ENCODE assay signal across 8 mouse cellular contexts in the genomic region with DNA sequence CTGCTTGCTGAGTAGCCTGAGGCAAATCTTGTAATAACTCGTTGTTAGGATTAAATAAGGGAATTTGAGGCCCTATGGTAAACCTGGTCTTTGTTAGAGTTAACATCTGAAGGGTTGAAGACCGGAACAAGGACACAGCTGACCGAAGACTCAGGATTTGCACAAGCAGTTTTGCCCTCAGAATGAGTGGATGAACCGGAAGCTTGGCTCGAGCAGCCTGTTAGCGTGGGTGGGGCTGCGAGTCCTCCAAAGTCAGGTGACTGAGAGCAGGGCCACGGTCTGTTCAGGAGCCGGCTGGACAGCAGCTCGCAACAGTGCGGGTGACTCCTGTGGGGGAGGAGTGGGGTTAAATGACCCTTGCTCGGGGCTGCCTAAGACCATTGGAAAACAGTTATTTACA. TPM values are rescaled to one million over a fixed set of nuclear protein-coding genes. Genes with fewer than 3 reads are reported as not detected.
DNase-seq lines count a peak whose midpoint lies in the region; ATAC-seq and TF ChIP-seq lines count a peak whose summit lies in the region.

No protein-coding gene starts in this region.

- peaks cover 56% of the 10 kb centered on the region for H3K36me3 ChIP-seq in G1E (replicated peaks)
- H3K36me3 ChIP-seq in heart, embryonic 11.5 days (ENCODE audit: control insufficient read depth, insufficient read depth, low read length): peaks cover 23% of the 10 kb centered on the region
- peaks cover 35% of the 10 kb centered on the region for H3K36me3 ChIP-seq in kidney, embryonic 16.5 days (ENCODE audit: insufficient read depth, low read length)

- H3K9me3 ChIP-seq in G1E (replicated peaks): no peaks in the 10 kb centered on the region
- H3K9me3 ChIP-seq in heart, embryonic 11.5 days (replicated peaks; ENCODE audit: control insufficient read depth, low read length): no peaks in the 10 kb centered on the region
- no peaks in the 10 kb centered on the region for H3K9me3 ChIP-seq in kidney, embryonic 16.5 days (ENCODE audit: low read length)

- peak; percentile 59 for ATAC-seq in G1E (ENCODE audit: extremely low read depth, insufficient number of reproducible peaks, low FRiP score, poor library complexity, severe bottlenecking)
- no peak; the same call in 1 of the 2 replicates for ATAC-seq in heart, embryonic 11.5 days (replicated peaks; ENCODE audit: insufficient number of reproducible peaks, low FRiP score, low TSS enrichment)
- ATAC-seq in kidney, embryonic 16.5 days (ENCODE audit: low FRiP score, low TSS enrichment): peak; percentile 47
- ATAC-seq in granulocyte monocyte progenitor cell, adult 5-6 weeks (replicated peaks; ENCODE audit: poor library complexity, severe bottlenecking): no peak

- H3K27ac ChIP-seq in heart, embryonic 11.5 days (ENCODE audit: low read depth, low read length): peak overlapping the region; percentile 57; the same call in 1 of the 2 replicates
- peak overlapping the region; percentile 26; the same call in 1 of the 2 replicates for H3K27ac ChIP-seq in kidney, embryonic 16.5 days (ENCODE audit: low read length)

- H3K9ac ChIP-seq in heart, embryonic 11.5 days (ENCODE audit: low read depth, low read length): peak overlapping the region; percentile 52; the same call in 1 of the 2 replicates
- peak overlapping the region; percentile 50; the same call in 1 of the 2 replicates for H3K9ac ChIP-seq in kidney, embryonic 16.5 days (replicated peaks; ENCODE audit: low read length)

- H3K4me2 ChIP-seq in heart, embryonic 11.5 days: peak overlapping the region; percentile 86
- H3K4me2 ChIP-seq in kidney, embryonic 16.5 days (replicated peaks; ENCODE audit: low read depth, low read length): peak overlapping the region; percentile 43

- no peaks in the 10 kb centered on the region for H3K27me3 ChIP-seq in G1E (ENCODE audit: insufficient read depth, low read length)
- no peaks in the 10 kb centered on the region for H3K27me3 ChIP-seq in heart, embryonic 11.5 days (ENCODE audit: control insufficient read depth, insufficient read depth, low read length)
- H3K27me3 ChIP-seq in kidney, embryonic 16.5 days (ENCODE audit: insufficient read depth, low read length): no peaks in the 10 kb centered on the region

- peaks cover 41% of the 10 kb centered on the region for H3K4me1 ChIP-seq in G1E (ENCODE audit: insufficient read depth, low read depth, low read length)
- H3K4me1 ChIP-seq in heart, embryonic 11.5 days (ENCODE audit: control insufficient read depth, insufficient read depth, low read length): peaks cover 16% of the 10 kb centered on the region; the same call in 1 of the 2 replicates
- H3K4me1 ChIP-seq in kidney, embryonic 16.5 days (ENCODE audit: insufficient read depth, low read length): peaks cover 28% of the 10 kb centered on the region

- 51% methylated on average over 12 of the region's 12 CpGs for WGBS in heart, embryonic 11.5 days (ENCODE audit: insufficient replicate concordance)
- 23% methylated on average over 12 of the region's 12 CpGs for WGBS in kidney, embryonic 16.5 days

- TF ChIP-seq CTCF in G1E (IDR thresholded peaks at IDR 0.05; ENCODE audit: low read depth, low read length): no peak

- H3K4me3 ChIP-seq in G1E (ENCODE audit: low read depth, low read length): peak overlapping the region; percentile 60; the same call in 1 of the 2 replicates
- peak overlapping the region; percentile 98 for H3K4me3 ChIP-seq in heart, embryonic 11.5 days (ENCODE audit: low read depth, low read length)
- H3K4me3 ChIP-seq in kidney, embryonic 16.5 days (ENCODE audit: low read length): peak overlapping the region; percentile 1; the same call in 1 of the 2 replicates

- DNase-seq in G1E (ENCODE audit: low spot score) (peak; percentile 53), adipocyte (ENCODE audit: low spot score) (no peak)
- peak; percentile 83 for DNase-seq in adrenal gland, postnatal 14 days
- DNase-seq in lung, postnatal 10 days: peak; percentile 68
- no peak for DNase-seq in layer of hippocampus, postnatal 14 days (ENCODE audit: low spot score in 2 of 2)

RNA-seq across cellular contexts. Expression of gene Klhdc2, which starts 2.8 kb away (rescaled TPM):
- total RNA-seq in G1E (2014; fragmentation: Nextera tagmentation) (129 and 134 TPM in 2 replicates), G1E (2017) (127 and 141 TPM in 2 replicates)
- polyA plus RNA-seq in G1E (2012): 33.6 and 41.4 TPM in 2 replicates
- 55.6 and 67.7 TPM in 2 replicates for total RNA-seq in adrenal gland, postnatal 14 days (2021)
- 151 and 157 TPM in 2 replicates for polyA plus RNA-seq in heart, embryonic 11.5 days (2014; fragmentation: Nextera tagmentation; extraction: Ambion mirVana)
- polyA plus RNA-seq in kidney, embryonic 16.5 days (2015; fragmentation: Nextera tagmentation; extraction: Ambion mirVana): 139 and 142 TPM in 2 replicates
- 42.4 and 48.7 TPM in 2 replicates for total RNA-seq in granulocyte monocyte progenitor cell, adult 5-6 weeks (2014; fragmentation: Nextera tagmentation)
- total RNA-seq in granulocyte monocyte progenitor cell, adult 5-6 weeks (2017): 47.5 and 68.9 TPM in 2 replicates
- total RNA-seq in layer of hippocampus, postnatal 14 days (2021): 100 to 1,000 TPM; 119 to 124 TPM

RNA-seq across cellular contexts. Expression of gene Nemf, which starts 57.7 kb away (rescaled TPM):
- total RNA-seq in G1E (2014; fragmentation: Nextera tagmentation) (149 and 150 TPM in 2 replicates), G1E (2017) (103 and 128 TPM in 2 replicates)
- polyA plus RNA-seq in G1E (2012): 2.9 and 4.9 TPM in 2 replicates
- total RNA-seq in adrenal gland, postnatal 14 days (2021): 39.1 and 45.4 TPM in 2 replicates
- polyA plus RNA-seq in heart, embryonic 11.5 days (2014; fragmentation: Nextera tagmentation; extraction: Ambion mirVana): 62.1 and 69.9 TPM in 2 replicates
- 80.3 and 92.7 TPM in 2 replicates for polyA plus RNA-seq in kidney, embryonic 16.5 days (2015; fragmentation: Nextera tagmentation; extraction: Ambion mirVana)
- total RNA-seq in granulocyte monocyte progenitor cell, adult 5-6 weeks (2014; fragmentation: Nextera tagmentation): 51.7 and 51.9 TPM in 2 replicates
- total RNA-seq in granulocyte monocyte progenitor cell, adult 5-6 weeks (2017): 119 and 139 TPM in 2 replicates
- 10 to 100 TPM; 41.5 to 43.0 TPM for total RNA-seq in layer of hippocampus, postnatal 14 days (2021)

RNA-seq across cellular contexts. Expression of gene Klhdc1, which starts 58.3 kb away (rescaled TPM):
- total RNA-seq in G1E (2014; fragmentation: Nextera tagmentation): 8.5 and 13.0 TPM in 2 replicates
- total RNA-seq in G1E (2017): 8.7 and 14.6 TPM in 2 replicates
- polyA plus RNA-seq in G1E (2012): 11.1 and 16.0 TPM in 2 replicates
- 7.8 and 10.0 TPM in 2 replicates for total RNA-seq in adrenal gland, postnatal 14 days (2021)
- 7.7 and 8.9 TPM in 2 replicates for polyA plus RNA-seq in heart, embryonic 11.5 days (2014; fragmentation: Nextera tagmentation; extraction: Ambion mirVana)
- polyA plus RNA-seq in kidney, embryonic 16.5 days (2015; fragmentation: Nextera tagmentation; extraction: Ambion mirVana): 5.9 and 9.9 TPM in 2 replicates
- total RNA-seq in granulocyte monocyte progenitor cell, adult 5-6 weeks (2014; fragmentation: Nextera tagmentation): 2.5 and 2.9 TPM in 2 replicates
- total RNA-seq in granulocyte monocyte progenitor cell, adult 5-6 weeks (2017): 3.5 and 3.8 TPM in 2 replicates
- 10 to 100 TPM; 12.4 to 13.7 TPM for total RNA-seq in layer of hippocampus, postnatal 14 days (2021)

Comparison
In these comparisons a context has a peak if more than half of its experiments do, and no peak if none do; other contexts are left out.
1. ATAC-seq: peak in G1E (single experiment) and kidney, embryonic 16.5 days (single experiment); none in heart, embryonic 11.5 days (single experiment) and granulocyte monocyte progenitor cell, adult 5-6 weeks (single experiment).
2. DNase-seq: peak in G1E (single experiment), adrenal gland, postnatal 14 days (single experiment) and lung, postnatal 10 days (single experiment); none in layer of hippocampus, postnatal 14 days (0 of 2) and adipocyte (single experiment).
3. H3K4me3 ChIP-seq: peak in every context shown above with its lines; median percentile 98 in heart, embryonic 11.5 days; 60 in G1E; 1 in kidney, embryonic 16.5 days.